Mouse (Mus musculus): ENCODE data around the gene Vmn1r191. TPM values are rescaled to one million over a fixed set of nuclear protein-coding genes. Genes with fewer than 3 reads are reported as not detected.
"Not testable (repeated sequence)": the region's sequence is repeated elsewhere in the genome, so short reads cannot be mapped to it uniquely, and the experiment has no call there.

Vmn1r191 gene
- not detected in 2 replicates for polyA plus RNA-seq (2016; fragmentation: Nextera tagmentation; extraction: Ambion mirVana)

- H3K9ac ChIP-seq, result no peak within 1 kb of the TSS
- H3K27ac ChIP-seq, result no peak within 1 kb of the TSS
- H3K4me1 ChIP-seq, result no peaks in the 10 kb centered on the region
- no peaks in the 10 kb centered on the region for H3K9me3 ChIP-seq (replicated peaks)
- no peaks in the 10 kb centered on the region for H3K36me3 ChIP-seq
- no peak for ATAC-seq
- WGBS (ENCODE audit: insufficient replicate concordance), result 30% methylated on average over 1 of the region's 1 CpGs
- H3K4me3 ChIP-seq, result no peak within 1 kb of the TSS
- no peak within 1 kb of the TSS for H3K4me2 ChIP-seq
- H3K27me3 ChIP-seq (replicated peaks), result no peaks in the 10 kb centered on the region
Observed at GRCm38 (mm10) chr13:22183869-22184268, at the start of gene Vmn1r191. Gene Vmn1r191, minus strand, starts transcription at chr13:22183969.

GRCm38 (mm10) chr13:22223060-22223459 is 39.3 kb upstream of the Vmn1r191 start, which contains the start of gene Vmn1r193:
Gene Vmn1r193, minus strand, starts transcription at chr13:22223160.
- H3K36me3 ChIP-seq; H3K9me3 ChIP-seq (replicated peaks); H3K4me1 ChIP-seq; H3K9ac ChIP-seq; H3K27ac ChIP-seq; ATAC-seq; H3K27me3 ChIP-seq (replicated peaks); H3K4me3 ChIP-seq; H3K4me2 ChIP-seq: not testable (repeated sequence)
- WGBS (ENCODE audit: insufficient replicate concordance), result 40% methylated on average over 1 of the region's 1 CpGs

- not testable (repeated sequence) for ATAC-seq; H3K4me3 ChIP-seq; H3K27me3 ChIP-seq (replicated peaks); H3K36me3 ChIP-seq; H3K9me3 ChIP-seq (replicated peaks); H3K9ac ChIP-seq; H3K4me1 ChIP-seq; H3K4me2 ChIP-seq; H3K27ac ChIP-seq
- 52% methylated on average over 3 of the region's 3 CpGs for WGBS (ENCODE audit: insufficient replicate concordance)
Observed at GRCm38 (mm10) chr13:22192756-22193155, 9.0 kb upstream of the Vmn1r191 start.

DNA sequence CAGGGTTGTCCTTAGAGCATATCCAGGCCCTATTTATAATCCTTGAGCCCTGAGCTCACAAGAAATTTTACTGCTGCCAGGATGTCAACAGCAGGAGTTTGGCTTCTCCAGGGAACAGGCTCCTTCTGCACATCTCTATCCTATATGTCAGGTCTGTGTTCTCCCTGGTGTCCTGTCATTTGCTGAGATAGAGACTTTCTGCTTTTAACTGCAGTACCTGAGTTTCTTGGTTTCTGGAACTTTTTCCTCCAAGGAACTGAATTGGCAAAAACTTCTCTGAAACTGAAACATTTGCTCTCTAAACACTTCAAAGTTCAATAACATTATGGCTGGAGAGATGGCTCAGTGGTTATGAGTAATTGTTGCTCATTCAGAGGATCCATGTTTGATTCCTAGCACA is 7.3 kb upstream of the Vmn1r191 start, which contains the start of gene Vmn1r192:
TSS of gene Vmn1r192 (minus strand) at position 101 of the 400 bp plus-strand sequence.
- Histone ChIP-seq H3K4me1 (no peaks in the 10 kb centered on the region), H3K4me3 (no peak within 1 kb of the TSS)
- no peak for ATAC-seq

DNA sequence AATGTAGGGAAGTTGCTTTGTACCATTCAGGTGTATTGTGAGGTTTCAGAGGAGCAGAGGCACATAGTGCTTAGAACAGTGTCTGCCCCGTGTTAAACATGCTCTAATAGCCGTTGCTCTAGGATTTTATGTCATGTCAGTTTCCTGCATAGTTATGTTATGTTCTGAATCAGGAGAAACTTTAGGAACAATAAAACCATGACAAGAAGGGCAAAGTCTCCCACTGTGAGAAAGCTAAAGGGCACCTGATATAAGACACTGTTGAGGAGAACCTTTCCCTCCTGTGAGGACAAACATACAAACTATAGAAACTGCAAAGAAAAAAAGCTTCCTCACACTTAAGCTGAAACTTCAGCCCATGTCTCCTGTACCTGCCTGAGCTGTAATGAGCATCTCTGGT is 6.6 kb upstream of the Vmn1r191 start:
- Histone ChIP-seq H3K36me3 (no peaks in the 10 kb centered on the region), H3K4me3 (no peak overlapping the region), H3K27ac (no peak overlapping the region), H3K9me3 (replicated peaks) (no peaks in the 10 kb centered on the region), H3K9ac (no peak overlapping the region), H3K4me2 (no peak overlapping the region), H3K4me1 (no peaks in the 10 kb centered on the region), H3K27me3 (replicated peaks) (no peaks in the 10 kb centered on the region)
- no peak for ATAC-seq
- 69% methylated on average over 2 of the region's 2 CpGs for WGBS (ENCODE audit: insufficient replicate concordance)

More for the DNA sequence above, 7.3 kb upstream of the Vmn1r191 start, which contains the start of gene Vmn1r192:
- no peaks in the 10 kb centered on the region for H3K27me3 ChIP-seq (replicated peaks)
- H3K36me3 ChIP-seq, result no peaks in the 10 kb centered on the region
- H3K9me3 ChIP-seq (replicated peaks), result no peaks in the 10 kb centered on the region
- H3K9ac ChIP-seq, result no peak within 1 kb of the TSS
- no peak within 1 kb of the TSS for H3K4me2 ChIP-seq
- no peak within 1 kb of the TSS for H3K27ac ChIP-seq

DNA sequence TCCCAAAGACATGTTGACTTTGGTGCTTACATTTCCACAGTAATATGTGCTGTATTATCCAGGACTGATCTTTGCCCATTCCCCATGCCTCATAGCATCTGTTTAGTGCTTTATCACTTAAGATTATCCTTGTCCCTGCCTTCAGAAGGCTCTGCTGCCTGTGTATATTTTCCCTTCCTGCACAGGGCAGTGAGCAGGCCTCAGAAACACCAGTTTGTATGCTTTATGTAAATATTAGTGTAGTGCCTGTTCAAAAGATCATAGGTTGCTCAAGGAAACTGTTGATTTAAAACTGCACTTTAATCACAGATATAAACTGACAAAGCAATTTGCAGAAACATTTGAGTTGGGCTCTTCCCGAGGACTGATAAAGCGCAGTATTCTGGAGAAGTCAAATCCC is 5.5 kb upstream of the Vmn1r191 start:
- WGBS (ENCODE audit: insufficient replicate concordance), result 77% methylated on average over 2 of the region's 2 CpGs
- no peak overlapping the region for H3K4me2 ChIP-seq
- no peak overlapping the region for H3K27ac ChIP-seq
- H3K9me3 ChIP-seq (replicated peaks), result no peaks in the 10 kb centered on the region
- no peaks in the 10 kb centered on the region for H3K27me3 ChIP-seq (replicated peaks)
- H3K36me3 ChIP-seq, result no peaks in the 10 kb centered on the region
- H3K9ac ChIP-seq, result no peak overlapping the region
- no peak for ATAC-seq
- H3K4me1 ChIP-seq, result no peaks in the 10 kb centered on the region
- H3K4me3 ChIP-seq, result no peak overlapping the region

- 75% methylated on average over 15 of the region's 15 CpGs for WGBS (ENCODE audit: insufficient replicate concordance)
- Histone ChIP-seq H3K9me3 (replicated peaks) (peaks cover 6% of the 10 kb centered on the region; the same call in 1 of the 2 replicates), H3K4me3 (no peak overlapping the region), H3K9ac (no peak overlapping the region), H3K27ac (no peak overlapping the region), H3K4me2 (no peak overlapping the region), H3K36me3 (no peaks in the 10 kb centered on the region), H3K4me1 (no peaks in the 10 kb centered on the region), H3K27me3 (replicated peaks) (no peaks in the 10 kb centered on the region)
- no peak for ATAC-seq
Observed at GRCm38 (mm10) chr13:22168416-22168815, 15.4 kb downstream of the Vmn1r191 start.

DNA sequence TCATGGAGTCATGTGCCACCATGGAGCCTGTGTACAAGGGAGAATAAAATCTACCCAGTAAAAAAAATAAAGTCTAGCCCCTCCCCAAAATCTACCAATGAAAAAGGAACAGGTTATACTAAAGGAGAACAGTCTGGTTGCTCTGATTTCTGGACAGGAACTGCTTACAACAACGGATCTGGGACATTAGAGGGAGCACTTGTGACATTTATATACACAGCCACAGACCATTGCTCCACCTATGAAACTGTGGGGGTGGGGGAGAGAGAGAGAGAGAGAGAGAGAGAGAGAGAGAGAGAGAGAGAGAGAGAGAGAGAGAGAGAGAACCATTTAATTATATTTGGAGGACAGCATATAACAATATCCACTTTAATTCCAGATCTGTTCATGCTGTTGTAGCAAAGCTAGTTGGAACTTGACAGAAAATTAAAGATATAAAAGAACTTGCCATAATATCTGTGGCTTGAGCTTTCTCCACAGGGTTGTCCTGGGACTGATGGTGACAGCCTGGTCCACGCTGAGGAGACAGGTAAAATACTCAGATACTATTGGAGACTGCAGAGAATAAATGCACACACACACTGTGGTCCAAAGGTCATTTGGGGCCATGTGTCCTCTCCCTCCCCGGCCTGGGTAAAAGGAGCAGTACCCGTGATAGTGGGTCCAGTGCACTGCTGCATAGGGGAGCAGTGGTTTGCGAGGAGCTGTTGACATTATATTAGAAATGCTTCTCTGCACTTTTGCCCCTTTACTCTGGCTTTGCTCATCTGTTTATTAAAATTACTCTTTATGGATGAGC is 47.1 kb downstream of the Vmn1r191 start:
- H3K36me3 ChIP-seq; H3K9me3 ChIP-seq (replicated peaks); H3K4me2 ChIP-seq; H3K4me3 ChIP-seq; H3K27me3 ChIP-seq (replicated peaks); H3K27ac ChIP-seq; ATAC-seq; H3K9ac ChIP-seq; H3K4me1 ChIP-seq: not testable (repeated sequence)
- 49% methylated on average over 5 of the region's 5 CpGs for WGBS (ENCODE audit: insufficient replicate concordance)

Small RNAs within 50 kb of the gene (microRNA-seq; reads per million reads assigned to microRNA genes)
- not detected for gene Gm23282
- not detected for gene Gm25084

Other genes with a start within 250 kb of the Vmn1r191 start
- 1.9 and 2.5 TPM in 2 replicates for gene Zfp184, start 238.9 kb downstream of the Vmn1r191 start, polyA plus RNA-seq (2016; fragmentation: Nextera tagmentation; extraction: Ambion mirVana)
- gene Pom121l2, start 202.8 kb downstream of the Vmn1r191 start, polyA plus RNA-seq (2016; fragmentation: Nextera tagmentation; extraction: Ambion mirVana), result not detected in 2 replicates
- gene Prss16, start 174.2 kb downstream of the Vmn1r191 start, polyA plus RNA-seq (2016; fragmentation: Nextera tagmentation; extraction: Ambion mirVana), result 0.22 and 0.33 TPM in 2 replicates
- gene Hist1h2ah, start 148.4 kb downstream of the Vmn1r191 start, polyA plus RNA-seq (2016; fragmentation: Nextera tagmentation; extraction: Ambion mirVana), result 9.3 and 17.8 TPM in 2 replicates
- 4.4 and 4.8 TPM in 2 replicates for gene Hist1h2bk, start 148.1 kb downstream of the Vmn1r191 start, polyA plus RNA-seq (2016; fragmentation: Nextera tagmentation; extraction: Ambion mirVana)
- gene Hist1h4i, start 142.6 kb downstream of the Vmn1r191 start, polyA plus RNA-seq (2016; fragmentation: Nextera tagmentation; extraction: Ambion mirVana), result 44.1 and 49.4 TPM in 2 replicates
- 24.0 and 28.2 TPM in 2 replicates for gene Hist1h2ag, start 141.0 kb downstream of the Vmn1r191 start, polyA plus RNA-seq (2016; fragmentation: Nextera tagmentation; extraction: Ambion mirVana)
- 14.5 and 17.1 TPM in 2 replicates for gene Hist1h2bj, start 140.8 kb downstream of the Vmn1r191 start, polyA plus RNA-seq (2016; fragmentation: Nextera tagmentation; extraction: Ambion mirVana)
- gene Vmn1r188, start 99.5 kb downstream of the Vmn1r191 start, polyA plus RNA-seq (2016; fragmentation: Nextera tagmentation; extraction: Ambion mirVana), result not detected in 2 replicates
- gene Vmn1r189, start 78.1 kb downstream of the Vmn1r191 start, polyA plus RNA-seq (2016; fragmentation: Nextera tagmentation; extraction: Ambion mirVana), result not detected in 2 replicates
- not detected in 2 replicates for gene Vmn1r192, start 7.2 kb upstream of the Vmn1r191 start, polyA plus RNA-seq (2016; fragmentation: Nextera tagmentation; extraction: Ambion mirVana)
- gene Vmn1r193, start 39.2 kb upstream of the Vmn1r191 start, polyA plus RNA-seq (2016; fragmentation: Nextera tagmentation; extraction: Ambion mirVana), result not detected in 2 replicates
- not detected in 2 replicates for gene Vmn1r194, start 60.2 kb upstream of the Vmn1r191 start, polyA plus RNA-seq (2016; fragmentation: Nextera tagmentation; extraction: Ambion mirVana)
- gene Vmn1r195, start 86.6 kb upstream of the Vmn1r191 start, polyA plus RNA-seq (2016; fragmentation: Nextera tagmentation; extraction: Ambion mirVana), result not detected in 2 replicates
- gene Vmn1r196, start 106.0 kb upstream of the Vmn1r191 start, polyA plus RNA-seq (2016; fragmentation: Nextera tagmentation; extraction: Ambion mirVana), result not detected in 2 replicates
- not detected in 2 replicates for gene Vmn1r197, start 140.6 kb upstream of the Vmn1r191 start, polyA plus RNA-seq (2016; fragmentation: Nextera tagmentation; extraction: Ambion mirVana)
- not detected in 2 replicates for gene Vmn1r198, start 166.4 kb upstream of the Vmn1r191 start, polyA plus RNA-seq (2016; fragmentation: Nextera tagmentation; extraction: Ambion mirVana)
- gene Vmn1r199, start 195.8 kb upstream of the Vmn1r191 start, polyA plus RNA-seq (2016; fragmentation: Nextera tagmentation; extraction: Ambion mirVana), result not detected in 2 replicates
- gene Vmn1r200, start 206.4 kb upstream of the Vmn1r191 start, polyA plus RNA-seq (2016; fragmentation: Nextera tagmentation; extraction: Ambion mirVana), result not detected in 2 replicates